Mouse (Mus musculus) intestine, postnatal 0 days (tissue): ENCODE data around the gene Olfr1278. TPM values are rescaled to one million over a fixed set of nuclear protein-coding genes. Genes with fewer than 3 reads are reported as not detected.

Source experiments
- ATAC-seq: fragments of 200-750 bp; cut with Nextera tagmentation; 2 replicates; pipeline ENCODE4 v1.8.0; 2017; ENCODE audit warnings: mild to moderate bottlenecking, moderate TSS enrichment, moderate library complexity
- H3K27ac ChIP-seq: fragments of 300-500 bp; sonication (generic); 2 replicates; pipeline ENCODE4 v1.5.1; 2014; ENCODE audit warnings: mild to moderate bottlenecking, low read depth, low read length, moderate library complexity
- H3K27me3 ChIP-seq: fragments of 300-500 bp; sonication (generic); replicated peaks from 2 replicates; pipeline ENCODE4 v1.6.1; 2014; ENCODE audit warnings: low read length, mixed read lengths; ENCODE audit not compliant: control insufficient read depth, insufficient read depth
- H3K36me3 ChIP-seq: fragments of 300-500 bp; sonication (generic); 2 replicates; pipeline ENCODE4 v1.6.1; 2014; ENCODE audit warnings: mild to moderate bottlenecking, moderate library complexity; ENCODE audit not compliant: control insufficient read depth, insufficient read depth
- H3K4me1 ChIP-seq: fragments of 300-500 bp; sonication (generic); replicated peaks from 2 replicates; pipeline ENCODE4 v1.6.1; 2014; ENCODE audit warnings: antibody characterized with exemption, low read length, mixed read lengths; ENCODE audit not compliant: control insufficient read depth, insufficient read depth
- H3K4me2 ChIP-seq: fragments of 300-500 bp; sonication (generic); replicated peaks from 2 replicates; pipeline ENCODE4 v1.6.1; 2014; ENCODE audit warnings: low read depth, mild to moderate bottlenecking, moderate library complexity
- H3K4me3 ChIP-seq: fragments of 300-500 bp; sonication (generic); 2 replicates; pipeline ENCODE4 v1.5.1; 2014; ENCODE audit warnings: low read depth, low read length
- H3K9ac ChIP-seq: fragments of 300-500 bp; sonication (generic); 2 replicates; pipeline ENCODE4 v1.6.1; 2014; ENCODE audit warnings: mild to moderate bottlenecking, low read depth, low read length
- H3K9me3 ChIP-seq: fragments of 300-500 bp; sonication (generic); 2 replicates; pipeline ENCODE4 v1.6.1; 2016; ENCODE audit warnings: mixed run types; ENCODE audit not compliant: control insufficient read depth
- CTCF ChIP-seq: sonication (generic); IDR thresholded peaks from 2 replicates; pipeline ENCODE4 v1.5.1; 2016; ENCODE audit warnings: low read depth, mild to moderate bottlenecking, control low read depth, antibody characterized with exemption, moderate library complexity
- WGBS: fragments of 180-500 bp; shearing (Covaris S2); extraction: QIAGEN DNeasy Blood & Tissue Kit; methylation state at CpG from one replicate; pipeline ENCODE4 v1.1.7; 2014; 5-methylcytosine and 5-hydroxymethylcytosine counted together
- polyA plus RNA-seq: library from polyadenylated mRNA; unstranded; fragments of >200 nt; fragmentation: Nextera tagmentation; extraction: Ambion mirVana; gene quantifications from 2 replicates; pipeline ENCODE4 v1.2.1, GENCODE M21; 2015

Olfr1278 gene
- polyA plus RNA-seq, 1 experiment from 2014 or later = not detected

DNA sequence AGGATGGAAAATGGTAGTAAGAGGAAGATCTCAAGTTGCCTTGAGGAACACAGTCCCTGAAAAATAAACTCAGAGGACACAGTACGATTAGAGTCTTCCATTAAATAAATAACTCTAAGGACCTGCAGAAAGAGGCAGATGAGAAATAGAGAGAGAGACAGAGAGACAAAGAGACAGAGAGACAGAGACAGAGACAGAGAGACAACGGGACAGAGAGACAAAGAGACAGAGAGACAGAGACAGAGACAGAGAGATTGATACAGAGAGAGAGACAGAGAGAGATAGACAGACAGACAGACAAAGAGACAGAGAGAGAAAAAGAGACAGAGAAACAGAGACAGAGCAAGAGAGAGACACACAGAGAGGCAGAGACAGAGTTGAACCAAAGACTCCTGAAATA lies 46.0 kb downstream of the Olfr1278 start, which contains the start of gene Olfr1282:
TSS of gene Olfr1282 (minus strand) at position 101 of the 400 bp plus-strand sequence.
- Histone ChIP-seq H3K36me3 (no peaks in the 10 kb centered on the region), H3K27me3 (no peaks in the 10 kb centered on the region), H3K4me1 (no peaks in the 10 kb centered on the region), H3K27ac (no peak within 1 kb of the TSS), H3K4me3 (no peak within 1 kb of the TSS), H3K9ac (no peak within 1 kb of the TSS), H3K4me2 (no peak within 1 kb of the TSS), H3K9me3 (no peaks in the 10 kb centered on the region)
- WGBS = 73% methylated on average over 2 of the region's 2 CpGs
- TF ChIP-seq CTCF = no peak
- no peak for ATAC-seq

Other genes with a start within 250 kb of the Olfr1278 start
- gene Gm13941, start 184.2 kb upstream of the Olfr1278 start, polyA plus RNA-seq = not detected in 2 replicates
- not detected in 2 replicates for gene Gm15130, start 137.2 kb upstream of the Olfr1278 start, polyA plus RNA-seq
- gene 4930430A15Rik, start 60.5 kb upstream of the Olfr1278 start, polyA plus RNA-seq = not detected in 2 replicates
- gene Olfr1275, start 54.9 kb upstream of the Olfr1278 start, polyA plus RNA-seq = not detected in 2 replicates
- gene Olfr1276, start 35.6 kb upstream of the Olfr1278 start, polyA plus RNA-seq = not detected in 2 replicates
- not detected in 2 replicates for gene Olfr1277, start 16.0 kb upstream of the Olfr1278 start, polyA plus RNA-seq
- not detected in 2 replicates for gene Olfr1279, start 10.5 kb downstream of the Olfr1278 start, polyA plus RNA-seq
- gene Olfr1280, start 23.9 kb downstream of the Olfr1278 start, polyA plus RNA-seq = not detected in 2 replicates
- gene Olfr1281, start 36.4 kb downstream of the Olfr1278 start, polyA plus RNA-seq = not detected in 2 replicates
- not detected in 2 replicates for gene Olfr1282, start 45.9 kb downstream of the Olfr1278 start, polyA plus RNA-seq
- gene Olfr1283, start 76.7 kb downstream of the Olfr1278 start, polyA plus RNA-seq = not detected in 2 replicates
- not detected in 2 replicates for gene Olfr1284, start 85.4 kb downstream of the Olfr1278 start, polyA plus RNA-seq
- gene Olfr1286, start 133.0 kb downstream of the Olfr1278 start, polyA plus RNA-seq = not detected in 2 replicates
- gene Olfr1287, start 159.0 kb downstream of the Olfr1278 start, polyA plus RNA-seq = not detected in 2 replicates
- not detected in 2 replicates for gene Olfr1288, start 184.0 kb downstream of the Olfr1278 start, polyA plus RNA-seq
- not detected in 2 replicates for gene Olfr1289, start 190.7 kb downstream of the Olfr1278 start, polyA plus RNA-seq
- gene Olfr1290, start 203.7 kb downstream of the Olfr1278 start, polyA plus RNA-seq = not detected in 2 replicates
- not detected in 2 replicates for gene Olfr1291-ps1, start 207.0 kb downstream of the Olfr1278 start, polyA plus RNA-seq
- gene Olfr1293-ps, start 235.1 kb downstream of the Olfr1278 start, polyA plus RNA-seq = not detected in 2 replicates